Mouse (Mus musculus) kidney, embryonic 16.5 days (tissue): ENCODE data around the gene Adamtsl2. TPM values are rescaled to one million over a fixed set of nuclear protein-coding genes. Genes with fewer than 3 reads are reported as not detected.

ENCODE experiments used
- ATAC-seq: fragments of 200-750 bp; cut with Nextera tagmentation; 2 replicates; pipeline ENCODE4 v1.8.0; 2017; ENCODE audit warnings: moderate TSS enrichment; ENCODE audit not compliant: low FRiP score, low TSS enrichment
- H3K27ac ChIP-seq: fragments of 300-500 bp; sonication (generic); 2 replicates; pipeline ENCODE4 v1.5.1; 2014; ENCODE audit warnings: low read length
- H3K27me3 ChIP-seq: fragments of 300-500 bp; sonication (generic); 2 replicates; pipeline ENCODE4 v1.6.1; 2014; ENCODE audit warnings: low read length, control low read depth, mixed read lengths; ENCODE audit not compliant: insufficient read depth
- H3K36me3 ChIP-seq: fragments of 300-500 bp; sonication (generic); 2 replicates; pipeline ENCODE4 v1.6.1; 2014; ENCODE audit warnings: low read length, control low read depth, mixed read lengths; ENCODE audit not compliant: insufficient read depth
- H3K4me1 ChIP-seq: fragments of 300-500 bp; sonication (generic); 2 replicates; pipeline ENCODE4 v1.6.1; 2014; ENCODE audit warnings: low read length, control low read depth, mixed read lengths; ENCODE audit not compliant: insufficient read depth
- H3K4me2 ChIP-seq: fragments of 300-500 bp; sonication (generic); replicated peaks from 2 replicates; pipeline ENCODE4 v1.6.1; 2014; ENCODE audit warnings: low read depth, low read length
- H3K4me3 ChIP-seq: fragments of 300-500 bp; sonication (generic); 2 replicates; pipeline ENCODE4 v1.5.1; 2014; ENCODE audit warnings: mild to moderate bottlenecking, low read length
- H3K9ac ChIP-seq: fragments of 300-500 bp; sonication (generic); replicated peaks from 2 replicates; pipeline ENCODE4 v1.6.1; 2014; ENCODE audit warnings: low read length
- H3K9me3 ChIP-seq: fragments of 300-500 bp; sonication (generic); 2 replicates; pipeline ENCODE4 v1.6.1; 2016; ENCODE audit warnings: low read length, control low read depth
- WGBS: fragments of 180-500 bp; shearing (Covaris S2); extraction: QIAGEN DNeasy Blood & Tissue Kit; methylation state at CpG from one replicate; pipeline ENCODE4 v1.1.7; 2014; 5-methylcytosine and 5-hydroxymethylcytosine counted together
- polyA plus RNA-seq: library from polyadenylated mRNA; unstranded; fragments of >200 nt; fragmentation: Nextera tagmentation; extraction: Ambion mirVana; gene quantifications from 2 replicates; pipeline ENCODE4 v1.2.1, GENCODE M21; 2015

The Adamtsl2 gene
- polyA plus RNA-seq, 1 experiment from 2014 or later: 1.6 TPM

GRCm38 (mm10) chr2:27106816-27107215 lies 27.6 kb downstream of the Adamtsl2 start:
- H3K4me3 ChIP-seq: no peak overlapping the region
- 64% methylated on average over 3 of the region's 3 CpGs for WGBS
- no peak overlapping the region for H3K27ac ChIP-seq
- H3K9me3 ChIP-seq: no peaks in the 10 kb centered on the region
- no peaks in the 10 kb centered on the region for H3K36me3 ChIP-seq
- no peak overlapping the region for H3K9ac ChIP-seq
- H3K4me1 ChIP-seq: no peaks in the 10 kb centered on the region
- no peak overlapping the region for H3K4me2 ChIP-seq
- no peak for ATAC-seq
- no peaks in the 10 kb centered on the region for H3K27me3 ChIP-seq

DNA sequence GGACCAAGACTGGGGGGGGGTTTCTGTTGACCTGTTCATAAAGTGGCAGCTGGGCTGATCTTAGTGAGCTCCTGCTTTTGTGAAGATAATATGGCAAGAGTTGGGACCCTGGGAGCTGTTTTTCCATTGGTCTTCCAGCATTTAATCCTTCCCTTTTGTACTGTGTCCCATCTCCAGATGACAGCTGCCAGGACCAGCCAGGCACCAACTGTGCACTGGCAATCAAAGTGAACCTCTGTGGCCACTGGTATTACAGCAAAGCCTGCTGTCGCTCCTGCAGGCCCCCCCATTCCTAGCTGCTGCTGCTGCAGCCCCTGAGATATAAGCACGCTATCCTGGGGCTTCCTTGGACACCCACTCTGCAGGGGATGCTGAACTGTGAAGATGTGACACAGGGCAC lies 29.0 kb downstream of the Adamtsl2 start:
- Histone ChIP-seq H3K9me3 (no peaks in the 10 kb centered on the region), H3K9ac (no peak overlapping the region), H3K27ac (no peak overlapping the region), H3K4me2 (no peak overlapping the region), H3K4me1 (no peaks in the 10 kb centered on the region), H3K36me3 (no peaks in the 10 kb centered on the region), H3K27me3 (no peaks in the 10 kb centered on the region), H3K4me3 (no peak overlapping the region)
- ATAC-seq: no peak
- 84% methylated on average over 2 of the region's 2 CpGs for WGBS

GRCm38 (mm10) chr2:27109052-27109451 lies 29.9 kb downstream of the Adamtsl2 start:
- no peak for ATAC-seq
- H3K4me2 ChIP-seq: no peak overlapping the region
- H3K4me3 ChIP-seq: no peak overlapping the region
- H3K36me3 ChIP-seq: no peaks in the 10 kb centered on the region
- no peak overlapping the region for H3K9ac ChIP-seq
- H3K27ac ChIP-seq: no peak overlapping the region
- no peaks in the 10 kb centered on the region for H3K4me1 ChIP-seq
- WGBS: 88% methylated on average over 5 of the region's 5 CpGs
- no peaks in the 10 kb centered on the region for H3K9me3 ChIP-seq
- no peaks in the 10 kb centered on the region for H3K27me3 ChIP-seq

DNA sequence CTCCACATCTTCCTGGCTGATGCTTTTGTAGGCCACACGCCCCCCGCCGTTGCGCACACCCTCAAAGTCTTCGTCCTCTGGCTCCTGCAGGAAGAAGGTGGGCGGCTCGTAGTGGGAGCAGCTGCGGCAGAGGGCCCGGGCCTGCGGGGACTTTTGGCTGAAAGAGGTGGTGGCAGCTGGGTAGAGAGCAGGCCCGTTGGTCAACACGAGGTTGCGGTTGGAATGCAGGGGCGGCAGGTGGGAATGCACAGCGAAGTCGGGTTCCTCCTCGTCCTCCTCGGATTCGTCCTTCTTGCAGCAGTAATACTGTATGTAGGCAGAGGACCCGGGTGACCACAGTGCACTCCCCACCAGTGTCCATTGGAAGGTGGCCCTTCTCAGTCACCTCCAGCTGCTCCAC lies 33.4 kb downstream of the Adamtsl2 start:
- H3K27me3 ChIP-seq: no peaks in the 10 kb centered on the region
- no peak for ATAC-seq
- no peaks in the 10 kb centered on the region for H3K9me3 ChIP-seq
- no peak overlapping the region for H3K4me2 ChIP-seq
- whole genome bisulfite sequencing: 70% methylated on average over 20 of the region's 20 CpGs
- no peak overlapping the region for H3K4me3 ChIP-seq
- no peaks in the 10 kb centered on the region for H3K36me3 ChIP-seq
- no peak overlapping the region for H3K9ac ChIP-seq
- no peak overlapping the region for H3K27ac ChIP-seq
- no peaks in the 10 kb centered on the region for H3K4me1 ChIP-seq

GRCm38 (mm10) chr2:27114169-27114568 lies 35.0 kb downstream of the Adamtsl2 start:
- WGBS: 83% methylated on average over 10 of the region's 10 CpGs
- no peaks in the 10 kb centered on the region for H3K36me3 ChIP-seq
- H3K4me2 ChIP-seq: no peak overlapping the region
- no peak for ATAC-seq
- H3K9ac ChIP-seq: no peak overlapping the region
- H3K9me3 ChIP-seq: no peaks in the 10 kb centered on the region
- no peaks in the 10 kb centered on the region for H3K4me1 ChIP-seq
- H3K27me3 ChIP-seq: no peaks in the 10 kb centered on the region
- no peak overlapping the region for H3K4me3 ChIP-seq
- no peak overlapping the region for H3K27ac ChIP-seq

GRCm38 (mm10) chr2:27118452-27118851 lies 39.3 kb downstream of the Adamtsl2 start:
- H3K27ac ChIP-seq: no peak overlapping the region
- no peak for ATAC-seq
- no peaks in the 10 kb centered on the region for H3K9me3 ChIP-seq
- H3K4me2 ChIP-seq: no peak overlapping the region
- no peak overlapping the region for H3K9ac ChIP-seq
- H3K4me3 ChIP-seq: no peak overlapping the region
- H3K4me1 ChIP-seq: peaks cover 7% of the 10 kb centered on the region; the same call in 1 of the 2 replicates
- H3K27me3 ChIP-seq: no peaks in the 10 kb centered on the region
- 56% methylated on average over 4 of the region's 4 CpGs for WGBS
- H3K36me3 ChIP-seq: no peaks in the 10 kb centered on the region

DNA sequence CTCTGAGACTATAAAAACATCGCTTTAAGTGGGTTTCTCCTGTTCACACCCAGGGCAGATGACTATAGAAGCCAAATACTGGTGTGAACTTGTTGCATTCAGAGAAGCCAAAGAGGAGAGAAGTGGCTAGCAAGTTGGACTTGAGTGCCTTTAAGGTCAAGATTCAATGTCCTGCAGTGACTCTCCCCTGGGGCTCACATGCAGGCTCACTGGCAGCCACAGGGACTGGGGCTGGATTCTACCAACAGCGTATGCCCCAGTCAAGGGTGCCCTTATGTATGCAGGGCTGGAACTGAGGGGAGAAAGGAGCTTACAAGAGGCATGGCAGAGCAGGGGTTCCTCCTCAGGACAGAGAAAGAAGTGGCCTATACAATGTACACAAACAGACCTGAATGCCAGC lies 40.6 kb downstream of the Adamtsl2 start:
- Histone ChIP-seq H3K36me3 (no peaks in the 10 kb centered on the region), H3K4me2 (no peak overlapping the region), H3K4me1 (peaks cover 7% of the 10 kb centered on the region; the same call in 1 of the 2 replicates), H3K4me3 (no peak overlapping the region), H3K9ac (no peak overlapping the region), H3K27ac (no peak overlapping the region), H3K9me3 (no peaks in the 10 kb centered on the region), H3K27me3 (no peaks in the 10 kb centered on the region)
- 81% methylated on average over 2 of the region's 2 CpGs for WGBS
- ATAC-seq: no peak

DNA sequence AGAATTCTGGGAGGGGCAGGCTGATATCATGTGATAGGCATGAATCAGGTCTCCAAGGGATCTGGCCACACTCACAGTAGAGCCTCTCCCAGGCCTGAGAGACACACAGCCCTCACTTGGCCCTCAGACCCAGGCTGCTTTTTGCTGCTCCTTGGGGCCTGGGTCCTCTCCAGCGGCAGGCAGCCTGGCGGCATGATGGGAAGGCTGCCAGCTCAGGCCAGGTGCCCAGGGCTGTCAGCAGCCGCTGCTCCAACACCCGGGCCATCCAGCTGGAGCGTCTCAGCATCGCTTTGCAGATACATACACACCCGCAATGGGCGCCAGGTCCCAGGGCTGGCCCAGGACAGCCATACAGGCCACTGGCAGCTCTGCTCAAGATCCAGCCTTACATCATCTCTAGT lies 41.1 kb downstream of the Adamtsl2 start:
- Histone ChIP-seq H3K36me3 (no peaks in the 10 kb centered on the region), H3K27ac (no peak overlapping the region), H3K4me1 (peaks cover 7% of the 10 kb centered on the region; the same call in 1 of the 2 replicates), H3K9me3 (no peaks in the 10 kb centered on the region), H3K9ac (no peak overlapping the region), H3K4me2 (no peak overlapping the region), H3K4me3 (no peak overlapping the region), H3K27me3 (no peaks in the 10 kb centered on the region)
- no peak for ATAC-seq
- WGBS: 78% methylated on average over 8 of the region's 8 CpGs

DNA sequence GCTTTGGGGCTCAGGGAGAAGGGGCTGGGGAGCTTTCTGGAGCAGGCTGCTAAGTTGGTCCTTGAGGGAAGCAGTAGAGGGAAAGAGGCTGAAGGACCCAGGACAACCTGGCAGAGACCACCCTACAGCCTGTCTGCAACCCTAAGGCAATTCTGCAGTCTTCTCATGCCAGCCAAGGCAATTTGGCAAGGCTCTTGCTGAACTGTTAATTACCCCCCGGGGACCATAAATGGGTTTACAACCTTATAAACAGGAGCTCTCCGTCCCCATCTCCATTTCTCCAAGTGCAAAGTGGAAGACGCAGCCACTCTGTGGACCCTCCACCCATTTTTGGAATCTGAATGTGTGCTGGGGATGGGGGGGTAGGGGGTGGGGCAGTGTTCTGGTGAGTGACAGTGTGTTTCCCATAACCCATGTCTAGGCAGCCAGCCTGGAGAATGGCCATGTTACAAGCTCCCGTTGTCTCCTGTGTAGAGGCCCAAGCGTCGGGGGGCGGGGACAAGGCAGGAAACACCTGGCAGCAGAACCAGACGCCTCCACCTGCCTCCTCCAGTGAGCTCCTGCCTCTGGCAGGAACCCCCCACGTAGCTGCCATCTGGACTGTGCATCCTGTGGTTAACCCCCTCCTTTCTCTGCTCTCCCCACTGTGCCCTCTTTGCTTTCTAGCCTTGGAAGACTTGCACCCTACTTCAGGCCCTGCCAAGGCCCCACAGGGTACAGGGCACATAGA lies 42.6 kb downstream of the Adamtsl2 start:
- Histone ChIP-seq H3K9me3 (no peaks in the 10 kb centered on the region), H3K4me2 (no peak overlapping the region), H3K27me3 (no peaks in the 10 kb centered on the region), H3K27ac (no peak overlapping the region), H3K9ac (no peak overlapping the region), H3K36me3 (no peaks in the 10 kb centered on the region), H3K4me3 (no peak overlapping the region), H3K4me1 (peaks cover 7% of the 10 kb centered on the region; the same call in 1 of the 2 replicates)
- 0 out of 2 replicates have a peak, but pooled peaks have one; percentile 49 for ATAC-seq
- WGBS: 9% methylated on average over 9 of the region's 9 CpGs

- ATAC-seq: no peak
- H3K27ac ChIP-seq: no peak overlapping the region
Observed at GRCm38 (mm10) chr2:27122578-27122977, 43.4 kb downstream of the Adamtsl2 start.

More at GRCm38 (mm10) chr2:27122578-27122977, 43.4 kb downstream of the Adamtsl2 start:
- Histone ChIP-seq H3K9me3 (no peaks in the 10 kb centered on the region), H3K27me3 (no peaks in the 10 kb centered on the region), H3K4me2 (no peak overlapping the region), H3K36me3 (no peaks in the 10 kb centered on the region), H3K4me3 (no peak overlapping the region), H3K4me1 (peaks cover 7% of the 10 kb centered on the region; the same call in 1 of the 2 replicates), H3K9ac (no peak overlapping the region)
- 55% methylated on average over 9 of the region's 9 CpGs for WGBS
